Comparison of ENCODE assay signal across 8 mouse cellular contexts in genomic region chr7:45730727-45731431, GRCm38 (mm10). TPM values are rescaled to one million over a fixed set of nuclear protein-coding genes. Genes with fewer than 3 reads are reported as not detected.
DNase-seq lines count a peak whose midpoint lies in the region; ATAC-seq and TF ChIP-seq lines count a peak whose summit lies in the region.

No protein-coding gene starts in this region.

- no peak overlapping the region for H3K4me3 ChIP-seq in neural tube, embryonic 15.5 days (replicated peaks)
- H3K4me3 ChIP-seq in lung, postnatal 0 days (ENCODE audit: low read depth, low read length) = no peak overlapping the region
- H3K4me3 ChIP-seq in stomach, postnatal 0 days (ENCODE audit: low read depth, low read length) = no peak overlapping the region

- TF ChIP-seq EP300 in lung, postnatal 0 days (IDR thresholded peaks at IDR 0.05) = no peak
- TF ChIP-seq EP300 in stomach, postnatal 0 days (optimal IDR thresholded peaks at IDR 0.05) = no peak

- no peaks in the 10 kb centered on the region for H3K27me3 ChIP-seq in neural tube, embryonic 15.5 days (replicated peaks)
- H3K27me3 ChIP-seq in lung, postnatal 0 days (replicated peaks; ENCODE audit: insufficient read depth, low read length) = no peaks in the 10 kb centered on the region
- H3K27me3 ChIP-seq in stomach, postnatal 0 days (ENCODE audit: control insufficient read depth, insufficient read depth, low read length) = no peaks in the 10 kb centered on the region

- H3K9ac ChIP-seq in neural tube, embryonic 15.5 days (replicated peaks) = no peak overlapping the region
- no peak overlapping the region for H3K9ac ChIP-seq in lung, postnatal 0 days (replicated peaks; ENCODE audit: low read depth)
- H3K9ac ChIP-seq in stomach, postnatal 0 days (ENCODE audit: low read length) = 0 out of 2 replicates have a peak overlapping the region, but pooled peaks have one; percentile 18

- peak; percentile 69 for DNase-seq in neural tube, embryonic 10.5 days (ENCODE audit: extremely low spot score, low spot score)
- DNase-seq in kidney, adult 18-20 months = peak; percentile 45
- DNase-seq in lung, postnatal 0 days (ENCODE audit: low spot score) = peak; percentile 79
- peak; percentile 83 for DNase-seq in stomach, postnatal 0 days (ENCODE audit: low spot score)
- DNase-seq in layer of hippocampus, adult 11-12 months (ENCODE audit: low spot score) = no peak
- DNase-seq in layer of hippocampus, postnatal 25 days (ENCODE audit: extremely low spot score in 1 of 2, low spot score in 1 of 2) = no peak

- no peak overlapping the region for H3K4me2 ChIP-seq in neural tube, embryonic 15.5 days
- no peak overlapping the region for H3K4me2 ChIP-seq in lung, postnatal 0 days (replicated peaks; ENCODE audit: low read depth, low read length)
- H3K4me2 ChIP-seq in stomach, postnatal 0 days (replicated peaks; ENCODE audit: low read depth) = no peak overlapping the region

- WGBS in neural tube, embryonic 15.5 days = 16% methylated on average over 16 of the region's 16 CpGs
- 22% methylated on average over 16 of the region's 16 CpGs for WGBS in lung, postnatal 0 days
- 21% methylated on average over 16 of the region's 16 CpGs for WGBS in stomach, postnatal 0 days

- peaks cover 13% of the 10 kb centered on the region for H3K36me3 ChIP-seq in neural tube, embryonic 15.5 days
- H3K36me3 ChIP-seq in lung, postnatal 0 days (ENCODE audit: insufficient read depth, low read length) = no peaks in the 10 kb centered on the region
- H3K36me3 ChIP-seq in stomach, postnatal 0 days (ENCODE audit: control insufficient read depth, insufficient read depth, low read length) = no peaks in the 10 kb centered on the region

- no peak overlapping the region for H3K27ac ChIP-seq in neural tube, embryonic 15.5 days (replicated peaks)
- peak overlapping the region; percentile 43; the same call in 1 of the 2 replicates for H3K27ac ChIP-seq in lung, postnatal 0 days (ENCODE audit: low read length)
- peak overlapping the region; percentile 78 for H3K27ac ChIP-seq in stomach, postnatal 0 days (replicated peaks)

- H3K9me3 ChIP-seq in neural tube, embryonic 15.5 days (replicated peaks) = no peaks in the 10 kb centered on the region
- H3K9me3 ChIP-seq in lung, postnatal 0 days (ENCODE audit: low read length) = no peaks in the 10 kb centered on the region
- no peaks in the 10 kb centered on the region for H3K9me3 ChIP-seq in stomach, postnatal 0 days (ENCODE audit: control insufficient read depth, low read length)

- peaks cover 3% of the 10 kb centered on the region; the same call in 1 of the 2 replicates for H3K4me1 ChIP-seq in neural tube, embryonic 15.5 days
- H3K4me1 ChIP-seq in lung, postnatal 0 days (ENCODE audit: insufficient read depth, low read depth, low read length) = no peaks in the 10 kb centered on the region; the same call in 1 of the 2 replicates
- H3K4me1 ChIP-seq in stomach, postnatal 0 days (replicated peaks; ENCODE audit: control insufficient read depth, insufficient read depth) = 0 out of 2 replicates have a peak, but pooled peaks cover 4% of the 10 kb centered on the region

- TF ChIP-seq CTCF in lung, postnatal 0 days (IDR thresholded peaks at IDR 0.05) = peak; percentile 76
- peak; percentile 74 for TF ChIP-seq CTCF in stomach, postnatal 0 days (IDR thresholded peaks at IDR 0.05; ENCODE audit: low read depth)

- ATAC-seq in neural tube, embryonic 15.5 days (ENCODE audit: low FRiP score) = no peak
- peak; percentile 57 for ATAC-seq in common myeloid progenitor, adult 5-6 weeks (replicated peaks; ENCODE audit: low read depth, poor library complexity, severe bottlenecking)
- peak; percentile 72 for ATAC-seq in lung, postnatal 0 days
- peak; percentile 8 for ATAC-seq in stomach, postnatal 0 days (ENCODE audit: low FRiP score, low TSS enrichment)

RNA-seq across cellular contexts. Expression of gene Spaca4, which starts 5.3 kb away (rescaled TPM):
- not detected in 2 replicates for polyA plus RNA-seq in neural tube, embryonic 15.5 days (2015; fragmentation: Nextera tagmentation; extraction: Ambion mirVana)
- not detected in 2 replicates for total RNA-seq in common myeloid progenitor, adult 5-6 weeks (2017)
- not detected in 2 replicates for polyA plus RNA-seq in lung, postnatal 0 days (2015; fragmentation: Nextera tagmentation; extraction: Ambion mirVana)
- 0.39 and 0.56 TPM in 2 replicates for polyA plus RNA-seq in stomach, postnatal 0 days (2015; fragmentation: Nextera tagmentation; extraction: Ambion mirVana)
- total RNA-seq in layer of hippocampus, postnatal 25 days (2021) = not detected

RNA-seq across cellular contexts. Expression of gene Fam83e, which starts 9.9 kb away (rescaled TPM):
- polyA plus RNA-seq in neural tube, embryonic 15.5 days (2015; fragmentation: Nextera tagmentation; extraction: Ambion mirVana) = 0.50 and 1.5 TPM in 2 replicates
- 0.82 and 0.87 TPM in 2 replicates for total RNA-seq in common myeloid progenitor, adult 5-6 weeks (2017)
- 1.7 and 2.3 TPM in 2 replicates for polyA plus RNA-seq in lung, postnatal 0 days (2015; fragmentation: Nextera tagmentation; extraction: Ambion mirVana)
- 21.6 and 24.8 TPM in 2 replicates for polyA plus RNA-seq in stomach, postnatal 0 days (2015; fragmentation: Nextera tagmentation; extraction: Ambion mirVana)
- total RNA-seq in layer of hippocampus, postnatal 25 days (2021) = under 1 TPM; 0.12 to 0.21 TPM

RNA-seq across cellular contexts. Expression of gene Sphk2, which starts 13.1 kb away (rescaled TPM):
- 23.0 and 25.7 TPM in 2 replicates for polyA plus RNA-seq in neural tube, embryonic 15.5 days (2015; fragmentation: Nextera tagmentation; extraction: Ambion mirVana)
- total RNA-seq in common myeloid progenitor, adult 5-6 weeks (2017) = 8.2 and 9.5 TPM in 2 replicates
- polyA plus RNA-seq in lung, postnatal 0 days (2015; fragmentation: Nextera tagmentation; extraction: Ambion mirVana) = 17.9 and 18.2 TPM in 2 replicates
- 23.6 and 24.5 TPM in 2 replicates for polyA plus RNA-seq in stomach, postnatal 0 days (2015; fragmentation: Nextera tagmentation; extraction: Ambion mirVana)
- 10 to 100 TPM; 33.7 to 34.7 TPM for total RNA-seq in layer of hippocampus, postnatal 25 days (2021)

RNA-seq across cellular contexts. Expression of gene Rpl18, which starts 15.6 kb away (rescaled TPM):
- polyA plus RNA-seq in neural tube, embryonic 15.5 days (2015; fragmentation: Nextera tagmentation; extraction: Ambion mirVana) = 573 and 682 TPM in 2 replicates
- total RNA-seq in common myeloid progenitor, adult 5-6 weeks (2017) = 1,786 and 1,933 TPM in 2 replicates
- polyA plus RNA-seq in lung, postnatal 0 days (2015; fragmentation: Nextera tagmentation; extraction: Ambion mirVana) = 720 and 782 TPM in 2 replicates
- 893 and 919 TPM in 2 replicates for polyA plus RNA-seq in stomach, postnatal 0 days (2015; fragmentation: Nextera tagmentation; extraction: Ambion mirVana)
- 100 to 1,000 TPM; 342 to 393 TPM for total RNA-seq in layer of hippocampus, postnatal 25 days (2021)

RNA-seq across cellular contexts. Expression of gene Dbp, which starts 26.0 kb away (rescaled TPM):
- polyA plus RNA-seq in neural tube, embryonic 15.5 days (2015; fragmentation: Nextera tagmentation; extraction: Ambion mirVana) = 3.3 and 3.9 TPM in 2 replicates
- 7.7 and 12.1 TPM in 2 replicates for total RNA-seq in common myeloid progenitor, adult 5-6 weeks (2017)
- 6.8 and 9.4 TPM in 2 replicates for polyA plus RNA-seq in lung, postnatal 0 days (2015; fragmentation: Nextera tagmentation; extraction: Ambion mirVana)
- polyA plus RNA-seq in stomach, postnatal 0 days (2015; fragmentation: Nextera tagmentation; extraction: Ambion mirVana) = 8.8 and 12.6 TPM in 2 replicates
- total RNA-seq in layer of hippocampus, postnatal 25 days (2021) = 10 to 100 TPM; 65.3 to 80.4 TPM

Comparison
In these comparisons a context has a peak if more than half of its experiments do, and no peak if none do; other contexts are left out.
1. DNase-seq: peak in neural tube, embryonic 10.5 days (single experiment), kidney, adult 18-20 months (single experiment), lung, postnatal 0 days (single experiment) and stomach, postnatal 0 days (single experiment); none in layer of hippocampus, adult 11-12 months (single experiment) and layer of hippocampus, postnatal 25 days (0 of 2).